Mouse (Mus musculus) kidney, embryonic 16.5 days (tissue): ENCODE measurements at regions not wholly inside any gene's neighbourhood (a gene's known extent, or its start where the extent isn't known, plus 50 kb on each side); places are given as distances from the start of the nearest gene placed in this dataset.

ENCODE experiments used
- ATAC-seq: fragments of 200-750 bp; cut with Nextera tagmentation; 2 replicates; pipeline ENCODE4 v1.8.0; 2017; ENCODE audit warnings: moderate TSS enrichment; ENCODE audit not compliant: low FRiP score, low TSS enrichment
- H3K27ac ChIP-seq: fragments of 300-500 bp; sonication (generic); 2 replicates; pipeline ENCODE4 v1.5.1; 2014; ENCODE audit warnings: low read length
- H3K27me3 ChIP-seq: fragments of 300-500 bp; sonication (generic); 2 replicates; pipeline ENCODE4 v1.6.1; 2014; ENCODE audit warnings: low read length, control low read depth, mixed read lengths; ENCODE audit not compliant: insufficient read depth
- H3K36me3 ChIP-seq: fragments of 300-500 bp; sonication (generic); 2 replicates; pipeline ENCODE4 v1.6.1; 2014; ENCODE audit warnings: low read length, control low read depth, mixed read lengths; ENCODE audit not compliant: insufficient read depth
- H3K4me1 ChIP-seq: fragments of 300-500 bp; sonication (generic); 2 replicates; pipeline ENCODE4 v1.6.1; 2014; ENCODE audit warnings: low read length, control low read depth, mixed read lengths; ENCODE audit not compliant: insufficient read depth
- H3K4me2 ChIP-seq: fragments of 300-500 bp; sonication (generic); replicated peaks from 2 replicates; pipeline ENCODE4 v1.6.1; 2014; ENCODE audit warnings: low read depth, low read length
- H3K4me3 ChIP-seq: fragments of 300-500 bp; sonication (generic); 2 replicates; pipeline ENCODE4 v1.5.1; 2014; ENCODE audit warnings: mild to moderate bottlenecking, low read length
- H3K9ac ChIP-seq: fragments of 300-500 bp; sonication (generic); replicated peaks from 2 replicates; pipeline ENCODE4 v1.6.1; 2014; ENCODE audit warnings: low read length
- H3K9me3 ChIP-seq: fragments of 300-500 bp; sonication (generic); 2 replicates; pipeline ENCODE4 v1.6.1; 2016; ENCODE audit warnings: low read length, control low read depth
- WGBS: fragments of 180-500 bp; shearing (Covaris S2); extraction: QIAGEN DNeasy Blood & Tissue Kit; methylation state at CpG from one replicate; pipeline ENCODE4 v1.1.7; 2014; 5-methylcytosine and 5-hydroxymethylcytosine counted together

DNA sequence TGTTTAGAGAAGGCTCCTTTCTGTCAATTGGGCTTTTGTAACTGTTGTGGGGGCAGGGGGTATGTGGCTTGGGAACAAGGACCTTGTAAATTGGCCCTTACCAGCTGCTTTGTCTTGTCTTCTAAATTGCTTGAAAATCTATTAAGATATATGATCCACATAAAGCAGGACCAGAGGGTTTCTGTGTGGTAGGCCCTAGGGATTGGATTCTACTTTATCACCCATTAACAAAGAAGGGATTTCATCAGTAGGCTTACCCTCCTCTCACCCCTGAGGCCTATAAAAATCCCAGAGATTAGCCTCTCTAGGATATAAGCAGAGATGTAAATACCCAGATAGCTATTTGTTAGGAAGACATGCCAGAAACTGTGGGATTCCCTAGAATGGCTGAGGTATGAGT is 132.3 kb upstream of the Chl1 start:
- Histone ChIP-seq H3K27ac (no peak overlapping the region), H3K9me3 (no peaks in the 10 kb centered on the region), H3K9ac (no peak overlapping the region), H3K27me3 (no peaks in the 10 kb centered on the region), H3K4me1 (no peaks in the 10 kb centered on the region), H3K36me3 (no peaks in the 10 kb centered on the region), H3K4me3 (no peak overlapping the region), H3K4me2 (no peak overlapping the region)
- ATAC-seq = no peak

DNA sequence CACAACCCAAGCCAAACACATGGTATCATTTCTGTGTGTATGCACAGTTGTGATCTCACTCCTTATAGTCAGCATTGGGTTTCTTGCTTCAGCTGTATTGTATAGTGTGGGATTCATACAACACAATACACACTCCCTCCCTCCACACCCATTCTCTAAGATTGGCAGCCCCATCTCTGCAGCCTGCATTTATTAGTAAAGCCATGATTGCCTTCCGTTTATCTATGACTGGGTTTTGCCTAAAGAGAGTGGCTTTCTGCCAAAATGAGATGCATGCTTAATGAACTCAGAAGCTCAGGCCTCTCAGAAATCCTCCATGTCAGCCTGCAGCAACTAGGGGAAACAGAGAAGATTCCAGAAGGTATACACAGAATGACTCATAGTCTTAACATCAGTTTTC is 129.4 kb upstream of the Chl1 start:
- H3K36me3 ChIP-seq = no peaks in the 10 kb centered on the region
- ATAC-seq = no peak
- no peaks in the 10 kb centered on the region for H3K4me1 ChIP-seq
- H3K27ac ChIP-seq = no peak overlapping the region
- no peak overlapping the region for H3K9ac ChIP-seq
- no peaks in the 10 kb centered on the region for H3K27me3 ChIP-seq
- WGBS = 47% methylated on average over 1 of the region's 1 CpGs
- no peaks in the 10 kb centered on the region for H3K9me3 ChIP-seq
- H3K4me3 ChIP-seq = no peak overlapping the region
- H3K4me2 ChIP-seq = no peak overlapping the region

DNA sequence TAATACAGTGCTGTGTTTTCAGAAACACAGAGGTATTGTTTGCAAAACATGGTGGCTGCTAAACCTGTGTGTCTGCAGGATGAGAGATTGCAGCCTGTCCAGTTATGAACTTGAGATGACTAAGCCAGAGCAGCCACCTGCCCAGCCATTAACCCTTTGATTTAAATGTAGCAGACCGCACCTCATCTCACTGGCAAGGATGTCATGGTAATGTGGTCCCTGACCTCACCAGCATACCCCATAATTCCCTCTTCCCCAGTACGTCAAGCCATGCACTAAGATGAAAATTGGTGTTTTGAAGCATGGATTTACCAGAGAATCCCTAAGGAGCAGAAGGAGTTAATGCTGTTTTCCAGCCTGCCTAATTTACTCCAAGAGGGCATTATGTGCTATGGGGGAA is 128.5 kb upstream of the Chl1 start:
- Histone ChIP-seq H3K4me3 (no peak overlapping the region), H3K27me3 (no peaks in the 10 kb centered on the region), H3K27ac (no peak overlapping the region), H3K9ac (no peak overlapping the region), H3K9me3 (no peaks in the 10 kb centered on the region), H3K36me3 (no peaks in the 10 kb centered on the region), H3K4me2 (no peak overlapping the region), H3K4me1 (no peaks in the 10 kb centered on the region)
- WGBS = 80% methylated on average over 2 of the region's 2 CpGs
- no peak for ATAC-seq

DNA sequence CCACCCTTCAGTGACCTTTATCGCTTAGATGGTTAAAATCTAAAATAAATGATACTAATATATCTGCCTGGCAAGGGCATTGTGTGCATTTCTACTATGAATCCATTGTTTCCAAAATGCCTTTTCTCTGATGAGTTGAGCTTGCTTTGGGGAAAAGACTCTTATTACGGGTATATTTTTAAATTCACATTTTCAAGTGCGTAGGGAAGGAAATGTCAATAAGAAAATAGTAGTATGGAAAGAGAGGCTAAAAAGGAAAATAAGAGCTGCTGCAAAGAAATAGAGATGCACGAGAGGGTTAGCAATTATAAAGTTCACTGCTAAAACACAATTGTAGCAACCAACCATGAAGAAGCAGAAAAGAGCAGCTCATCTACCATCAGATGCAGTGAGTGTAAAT is 123.8 kb upstream of the Chl1 start:
- no peak for ATAC-seq
- Histone ChIP-seq H3K4me2 (no peak overlapping the region), H3K9me3 (no peaks in the 10 kb centered on the region), H3K9ac (no peak overlapping the region), H3K4me1 (no peaks in the 10 kb centered on the region), H3K36me3 (no peaks in the 10 kb centered on the region), H3K27me3 (no peaks in the 10 kb centered on the region), H3K4me3 (no peak overlapping the region), H3K27ac (no peak overlapping the region)
- 86% methylated on average over 4 of the region's 4 CpGs for WGBS

DNA sequence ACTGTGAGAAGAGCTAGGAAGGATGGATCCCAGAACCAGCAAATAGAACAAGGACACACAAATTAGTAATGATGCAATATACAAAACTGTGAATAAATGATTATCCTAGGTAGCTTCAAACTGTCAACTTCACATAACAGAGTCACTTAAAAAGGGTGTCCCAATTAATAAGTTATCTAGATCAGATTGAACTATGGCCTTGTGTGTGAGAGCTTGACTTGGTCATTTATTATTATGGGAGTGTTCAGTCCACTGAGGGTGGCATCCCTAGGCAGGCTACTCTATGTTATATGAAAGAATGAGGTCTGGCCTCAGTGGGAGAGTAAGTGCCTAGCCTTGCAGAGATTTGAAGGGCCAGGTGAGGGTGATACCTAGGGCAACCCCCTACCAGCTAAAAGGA is 104.4 kb upstream of the Chl1 start:
- H3K9ac ChIP-seq = no peak overlapping the region
- H3K4me2 ChIP-seq = no peak overlapping the region
- no peaks in the 10 kb centered on the region for H3K36me3 ChIP-seq
- H3K27ac ChIP-seq = no peak overlapping the region
- no peaks in the 10 kb centered on the region for H3K9me3 ChIP-seq
- H3K27me3 ChIP-seq = no peaks in the 10 kb centered on the region
- H3K4me3 ChIP-seq = no peak overlapping the region
- H3K4me1 ChIP-seq = no peaks in the 10 kb centered on the region
- no peak for ATAC-seq

DNA sequence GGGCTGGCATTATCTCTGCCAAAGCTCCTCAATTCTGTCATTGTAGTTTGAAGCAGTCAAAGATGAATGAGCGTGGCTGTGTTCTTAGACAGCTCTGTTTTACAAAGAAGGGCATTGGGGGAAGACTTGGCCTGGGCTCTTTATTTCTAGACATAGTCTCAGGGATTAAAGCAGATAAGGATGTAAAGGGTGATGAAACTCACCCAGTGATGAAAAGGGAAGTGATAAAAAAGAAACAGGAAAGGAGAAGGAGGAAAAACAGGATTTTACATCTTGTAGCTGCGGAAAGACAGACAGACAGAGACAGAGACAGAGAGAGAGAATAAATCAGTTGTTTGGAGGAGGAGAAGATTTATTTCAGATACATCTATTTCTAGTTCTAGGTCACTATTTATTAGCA is 95.5 kb upstream of the Chl1 start:
- no peaks in the 10 kb centered on the region for H3K9me3 ChIP-seq
- H3K9ac ChIP-seq = no peak overlapping the region
- no peak for ATAC-seq
- 90% methylated on average over 2 of the region's 2 CpGs for WGBS
- H3K4me2 ChIP-seq = no peak overlapping the region
- no peaks in the 10 kb centered on the region for H3K27me3 ChIP-seq
- no peak overlapping the region for H3K4me3 ChIP-seq
- H3K36me3 ChIP-seq = no peaks in the 10 kb centered on the region
- no peak overlapping the region for H3K27ac ChIP-seq
- no peaks in the 10 kb centered on the region for H3K4me1 ChIP-seq

DNA sequence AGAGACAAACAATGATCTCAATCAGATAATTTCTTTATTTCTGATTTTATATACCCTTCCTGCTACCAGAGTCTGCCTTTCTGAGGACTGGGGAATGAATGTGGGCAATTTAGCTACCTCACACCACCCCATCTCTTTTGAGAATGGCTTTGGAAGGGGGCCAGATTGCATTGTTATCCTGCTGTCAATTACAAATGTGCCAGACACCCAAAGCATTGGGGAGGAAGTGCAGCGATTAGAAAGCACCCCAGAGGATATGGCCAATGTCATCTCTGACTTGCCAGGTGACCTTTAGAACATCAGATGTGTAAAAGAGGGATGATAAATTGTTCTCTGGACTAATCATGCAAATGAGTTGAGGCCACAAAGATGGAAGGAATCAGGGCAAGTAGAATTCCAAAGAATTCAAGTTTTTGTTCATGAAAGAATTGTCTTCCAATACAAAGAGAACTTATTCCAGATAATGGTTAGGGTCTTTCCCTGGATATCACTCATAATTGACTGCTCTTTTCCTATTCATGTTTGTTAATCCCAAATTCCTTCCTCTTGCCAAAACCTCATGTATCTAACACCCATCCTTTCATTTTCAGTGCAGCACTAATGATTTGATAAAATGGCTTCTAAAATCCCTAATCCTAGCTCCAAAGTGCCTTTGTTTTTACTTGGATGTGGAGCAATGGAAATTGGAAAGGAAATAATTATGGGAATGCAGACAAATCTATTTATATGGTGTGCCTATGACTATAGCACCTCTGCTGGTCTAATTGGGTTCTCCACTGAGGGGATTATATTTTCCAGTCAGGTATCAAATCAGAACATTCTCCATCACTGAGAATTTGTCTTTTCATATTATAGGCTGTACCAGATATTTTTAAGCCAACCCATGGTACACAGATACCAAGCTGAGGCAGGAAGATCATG is 89.1 kb upstream of the Chl1 start:
- ATAC-seq = no peak
- no peak overlapping the region for H3K4me2 ChIP-seq
- H3K4me3 ChIP-seq = no peak overlapping the region
- H3K4me1 ChIP-seq = no peaks in the 10 kb centered on the region
- H3K36me3 ChIP-seq = no peaks in the 10 kb centered on the region
- no peaks in the 10 kb centered on the region for H3K9me3 ChIP-seq
- no peak overlapping the region for H3K9ac ChIP-seq
- no peaks in the 10 kb centered on the region for H3K27me3 ChIP-seq
- no peak overlapping the region for H3K27ac ChIP-seq
- 33% methylated on average over 1 of the region's 1 CpGs for WGBS

DNA sequence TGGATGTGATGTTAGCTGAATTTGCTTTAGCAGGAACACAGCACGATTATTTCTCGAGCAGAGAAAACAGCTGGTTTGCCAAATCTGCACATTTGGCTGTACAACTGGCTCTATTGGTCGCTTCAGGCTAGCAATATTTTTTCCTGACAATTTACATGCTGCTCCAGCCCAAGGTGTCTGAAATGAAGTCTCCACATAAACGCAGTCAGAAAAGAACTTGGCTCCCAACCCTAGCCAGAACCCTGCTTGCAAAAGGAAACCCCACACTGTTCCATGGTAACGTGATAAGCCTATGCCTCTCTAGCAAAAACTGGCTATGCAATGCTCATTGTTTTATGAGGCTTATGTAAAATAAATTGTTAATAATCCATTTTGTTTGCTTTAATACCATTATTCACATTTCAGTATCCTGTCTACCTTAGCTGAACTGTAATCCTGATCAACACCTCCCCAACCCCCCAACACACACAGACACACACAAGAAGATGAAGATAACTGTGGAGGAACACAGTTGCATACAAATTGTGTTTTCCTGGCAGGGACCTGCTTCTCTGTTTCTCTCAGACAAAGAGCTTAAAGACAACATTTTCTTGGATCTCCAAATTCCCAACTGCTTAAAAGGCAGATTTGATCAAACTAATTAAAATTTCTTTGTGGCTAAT is 79.3 kb upstream of the Chl1 start:
- Histone ChIP-seq H3K4me3 (no peak overlapping the region), H3K9me3 (no peaks in the 10 kb centered on the region), H3K27me3 (no peaks in the 10 kb centered on the region), H3K4me1 (no peaks in the 10 kb centered on the region), H3K27ac (no peak overlapping the region), H3K9ac (no peak overlapping the region), H3K4me2 (no peak overlapping the region), H3K36me3 (no peaks in the 10 kb centered on the region)
- WGBS = 52% methylated on average over 5 of the region's 5 CpGs
- ATAC-seq = no peak

DNA sequence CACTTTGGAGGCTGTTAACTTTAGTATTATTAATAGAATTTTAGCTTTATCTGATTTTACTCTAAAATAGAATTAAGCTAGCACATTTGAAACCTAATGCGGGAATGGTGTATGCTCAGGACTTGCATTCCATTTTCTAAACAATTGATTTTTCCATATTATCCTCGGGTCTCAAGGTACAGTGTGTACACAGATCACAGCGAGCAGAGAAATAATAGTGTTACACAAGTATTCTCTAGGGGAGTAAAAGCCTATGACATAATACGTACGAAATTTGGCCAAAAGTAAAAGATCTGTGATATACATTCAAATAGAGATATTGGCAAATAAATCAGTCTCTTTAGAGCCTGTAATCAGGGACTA is 78.8 kb upstream of the Chl1 start:
- no peak overlapping the region for H3K27ac ChIP-seq
- no peaks in the 10 kb centered on the region for H3K9me3 ChIP-seq
- WGBS = 80% methylated on average over 5 of the region's 5 CpGs
- H3K4me2 ChIP-seq = no peak overlapping the region
- H3K4me1 ChIP-seq = no peaks in the 10 kb centered on the region
- no peaks in the 10 kb centered on the region for H3K36me3 ChIP-seq
- no peak for ATAC-seq
- H3K27me3 ChIP-seq = no peaks in the 10 kb centered on the region
- H3K9ac ChIP-seq = no peak overlapping the region
- H3K4me3 ChIP-seq = no peak overlapping the region
